Mouse (Mus musculus): Measurements from ENCODE around the gene Rasal2.

Rasal2 gene

GRCm38 (mm10) chr1:157346661-157347060 is 65.7 kb downstream of the Rasal2 start:
- in situ Hi-C loops (cut with MboI, MseI) = no loop called here

DNA sequence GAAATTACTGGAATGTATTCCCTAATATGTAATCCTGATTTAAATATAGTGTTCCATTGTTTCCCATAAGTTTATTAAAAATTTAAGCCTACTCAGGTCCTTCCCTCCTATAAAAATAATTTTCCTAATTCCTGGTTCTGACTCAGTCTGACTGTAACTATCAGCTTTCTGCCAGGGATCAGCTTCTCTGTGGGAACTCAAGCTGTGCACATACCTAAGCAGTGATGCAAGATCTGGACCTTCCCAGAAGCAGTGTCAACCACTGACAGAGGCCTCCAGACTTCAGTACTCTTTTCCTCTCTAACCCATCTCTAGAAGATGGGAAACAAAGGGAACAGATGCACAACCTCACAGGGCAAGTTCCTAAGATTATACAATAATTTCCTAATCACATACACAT is 68.9 kb downstream of the Rasal2 start:
- in situ Hi-C loops (cut with MboI, MseI) = no loop called here

DNA sequence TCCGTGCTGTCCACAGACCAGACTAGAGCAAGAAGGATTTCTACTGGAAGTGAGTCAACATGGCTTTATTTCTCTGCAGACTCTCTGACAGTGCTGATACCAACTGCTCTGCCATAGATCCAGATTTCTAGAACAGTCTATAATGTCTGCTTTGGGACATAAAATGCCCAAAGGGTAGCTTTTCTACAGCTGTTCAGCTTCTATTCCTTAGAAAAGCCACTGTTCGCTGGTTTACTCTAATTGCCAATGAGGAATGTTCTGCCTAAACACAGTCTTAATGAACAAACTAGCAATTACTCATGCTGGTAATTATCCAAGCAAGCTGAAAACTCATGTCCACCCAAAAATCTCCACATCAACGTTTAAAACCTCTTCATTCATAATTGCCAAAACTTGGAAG is 77.6 kb downstream of the Rasal2 start:
- in situ Hi-C loops (cut with MboI, MseI) = loop anchor here (5.0 to 10.0 kb wide), 2 partner anchors 477 to 1680 kb away; no protein-coding TSS in a partner anchor

GRCm38 (mm10) chr1:157328068-157328467 is 84.3 kb downstream of the Rasal2 start:
- in situ Hi-C loops (cut with MboI, MseI) = no loop called here

DNA sequence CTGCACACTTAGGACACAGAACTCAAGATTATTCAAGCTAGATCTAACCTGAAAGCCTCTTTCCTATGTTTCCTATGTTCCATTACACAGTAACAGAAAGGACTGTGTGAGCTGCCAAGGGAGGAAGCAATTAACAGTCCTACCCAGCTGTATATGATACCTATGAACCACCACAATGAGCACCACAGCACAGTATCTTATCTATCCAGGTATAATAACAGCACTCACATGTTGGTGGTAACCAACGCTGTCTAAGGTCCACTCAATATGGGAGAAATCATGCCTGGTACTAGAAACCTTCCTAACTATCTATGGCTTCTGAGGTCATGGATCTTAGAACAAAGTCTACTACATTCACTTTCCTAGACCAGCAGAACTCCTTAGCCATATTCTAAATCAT is 89.3 kb downstream of the Rasal2 start:
- in situ Hi-C loops (cut with MboI, MseI) = no loop called here

- in situ Hi-C loops (cut with MboI, MseI) = no loop called here
Observed at GRCm38 (mm10) chr1:157318896-157319295, 93.5 kb downstream of the Rasal2 start.

GRCm38 (mm10) chr1:157301266-157301665 is 111.1 kb downstream of the Rasal2 start:
- in situ Hi-C loops (cut with MboI, MseI) = no loop called here

DNA sequence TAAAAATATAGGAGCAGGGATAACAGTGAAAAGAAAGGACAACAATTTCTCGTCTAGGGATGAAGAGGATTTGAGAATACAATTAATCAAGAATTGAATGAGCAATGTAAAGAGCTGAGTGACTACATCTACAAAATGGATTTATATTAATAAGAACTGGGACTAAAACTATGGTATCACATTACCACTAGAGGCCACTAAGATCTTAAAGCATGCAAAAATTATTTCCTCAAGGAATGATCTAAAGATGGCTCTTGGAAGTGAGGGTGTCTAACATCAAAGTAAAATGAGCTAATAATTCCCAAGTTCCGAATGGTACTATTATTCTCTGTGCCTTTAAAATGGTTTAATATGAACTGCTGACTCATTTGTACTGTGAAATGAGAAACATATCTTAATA is 112.8 kb downstream of the Rasal2 start:
- in situ Hi-C loops (cut with MboI, MseI) = no loop called here

- in situ Hi-C loops (cut with MboI, MseI) = no loop called here
Observed at GRCm38 (mm10) chr1:157298990-157299389, 113.4 kb downstream of the Rasal2 start.

GRCm38 (mm10) chr1:157297137-157297536 is 115.3 kb downstream of the Rasal2 start:
- in situ Hi-C loops (cut with MboI, MseI) = no loop called here

DNA sequence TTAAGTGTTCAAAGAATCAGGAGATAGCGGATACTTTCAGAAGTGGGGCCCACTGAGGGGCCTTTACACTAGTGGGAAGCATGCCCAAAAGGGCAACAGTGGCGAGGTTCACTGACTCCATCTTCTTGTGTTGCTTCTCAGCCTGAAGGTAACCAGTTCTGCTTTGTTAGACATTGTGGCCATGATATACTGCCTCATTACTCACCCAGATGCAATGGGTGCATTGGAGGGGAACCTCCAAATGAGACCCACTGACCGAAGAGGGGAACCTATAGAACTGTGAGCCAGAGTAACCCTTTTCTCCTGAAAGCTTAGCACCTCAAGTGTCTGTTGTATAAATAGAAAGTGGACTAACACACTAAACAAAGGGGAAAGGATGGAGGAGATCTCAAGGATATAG is 116.5 kb downstream of the Rasal2 start:
- in situ Hi-C loops (cut with MboI, MseI) = no loop called here

DNA sequence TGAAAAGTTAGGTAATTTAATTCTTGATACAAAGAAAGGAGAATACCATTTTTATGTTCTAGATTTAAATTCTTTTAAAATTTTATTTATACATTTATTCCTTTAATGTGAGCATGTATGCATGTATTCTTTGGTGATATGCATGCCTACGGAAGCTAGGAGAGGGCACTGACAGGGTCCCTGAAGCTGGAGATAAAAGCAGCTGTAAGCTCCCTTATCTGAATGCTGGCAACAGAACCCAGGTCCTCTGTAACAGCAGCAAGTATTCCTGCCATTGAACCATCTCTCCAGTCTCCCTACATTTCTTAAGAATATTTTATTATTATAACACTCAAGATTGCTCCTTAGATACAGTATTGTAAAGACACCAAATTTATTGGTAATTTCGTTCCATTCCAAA is 122.2 kb downstream of the Rasal2 start:
- in situ Hi-C loops (cut with MboI, MseI) = no loop called here

- in situ Hi-C loops (cut with MboI, MseI) = loop anchor here in 1 of 2 experiments (10.0 kb wide), 1 partner anchor 524 kb away; no protein-coding TSS in a partner anchor
Observed at GRCm38 (mm10) chr1:157289251-157289650, 123.1 kb downstream of the Rasal2 start.

GRCm38 (mm10) chr1:157286561-157286960 is 125.8 kb downstream of the Rasal2 start:
- in situ Hi-C loops (cut with MboI, MseI) = loop anchor here in 1 of 2 experiments (10.0 kb wide), 1 partner anchor 522 kb away; no protein-coding TSS in a partner anchor

GRCm38 (mm10) chr1:157285366-157285765 is 127.0 kb downstream of the Rasal2 start:
- in situ Hi-C loops (cut with MboI, MseI) = loop anchor here in 1 of 2 experiments (10.0 kb wide), 1 partner anchor 521 kb away; no protein-coding TSS in a partner anchor

GRCm38 (mm10) chr1:157280781-157281180 is 131.6 kb downstream of the Rasal2 start:
- in situ Hi-C loops (cut with MboI, MseI) = loop anchor here (5.0 to 10.0 kb wide), 2 partner anchors 193 to 516 kb away; no protein-coding TSS in a partner anchor

DNA sequence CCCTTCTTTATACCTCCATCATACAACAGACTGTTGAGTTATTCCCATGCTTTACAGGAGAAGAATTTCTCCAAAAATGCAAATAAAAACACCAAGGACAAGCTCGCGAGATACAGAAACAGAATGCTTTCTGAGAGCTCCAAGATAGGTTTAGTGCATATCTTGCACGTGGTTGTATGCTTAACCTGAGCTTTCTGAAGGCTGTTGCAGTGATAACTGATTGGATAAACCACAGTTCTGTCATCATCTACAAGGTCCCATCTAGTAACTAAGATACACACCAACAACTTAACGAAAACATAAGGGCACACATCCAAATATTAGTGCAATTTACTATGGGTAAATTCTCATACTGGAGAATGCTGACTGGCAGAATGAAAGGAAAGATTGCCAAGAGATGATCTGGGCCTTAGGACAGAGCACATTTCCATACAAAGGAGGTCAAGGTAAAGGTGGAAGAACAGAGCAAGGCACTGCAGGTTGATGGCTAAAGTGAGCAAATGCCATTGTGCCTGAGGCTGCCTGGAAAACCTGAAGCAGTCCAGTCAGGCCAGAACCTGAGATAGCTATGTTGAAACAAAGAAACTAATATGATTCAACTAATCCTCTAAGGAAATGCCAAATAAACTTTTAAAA is 136.6 kb downstream of the Rasal2 start:
- in situ Hi-C loops (cut with MboI, MseI) = loop anchor here (10.0 kb wide), 2 partner anchors 191 to 531 kb away; no protein-coding TSS in a partner anchor

DNA sequence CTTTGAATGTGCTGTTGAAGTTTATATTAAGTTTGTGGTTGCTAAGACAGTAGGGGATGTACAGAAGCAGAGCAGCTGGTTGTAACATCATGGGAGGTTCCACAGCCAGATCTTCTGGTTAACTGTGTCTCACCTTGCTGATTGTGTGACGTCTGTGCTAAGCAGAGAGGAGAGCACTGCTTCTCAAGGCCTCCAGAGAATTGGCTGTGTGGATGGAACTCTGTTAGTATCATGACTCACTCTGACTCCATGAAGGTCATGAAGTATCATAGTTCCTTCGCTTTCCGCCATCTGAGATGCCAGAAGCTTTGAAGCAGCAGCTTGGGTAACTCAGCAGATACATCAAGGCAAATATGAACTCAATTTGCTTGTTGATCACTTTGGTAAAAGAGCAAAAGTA is 144.5 kb downstream of the Rasal2 start:
- in situ Hi-C loops (cut with MboI, MseI) = loop anchor here in 1 of 2 experiments (5.0 kb wide), 1 partner anchor 76 kb away; no protein-coding TSS in a partner anchor

GRCm38 (mm10) chr1:157256562-157256961 is 155.8 kb downstream of the Rasal2 start:
- in situ Hi-C loops (cut with MboI, MseI) = no loop called here

- in situ Hi-C loops (cut with MboI, MseI) = no loop called here
Observed at GRCm38 (mm10) chr1:157255776-157256175, 156.6 kb downstream of the Rasal2 start.

- in situ Hi-C loops (cut with MboI, MseI) = no loop called here
Observed at GRCm38 (mm10) chr1:157253600-157254490, 158.6 kb downstream of the Rasal2 start.

DNA sequence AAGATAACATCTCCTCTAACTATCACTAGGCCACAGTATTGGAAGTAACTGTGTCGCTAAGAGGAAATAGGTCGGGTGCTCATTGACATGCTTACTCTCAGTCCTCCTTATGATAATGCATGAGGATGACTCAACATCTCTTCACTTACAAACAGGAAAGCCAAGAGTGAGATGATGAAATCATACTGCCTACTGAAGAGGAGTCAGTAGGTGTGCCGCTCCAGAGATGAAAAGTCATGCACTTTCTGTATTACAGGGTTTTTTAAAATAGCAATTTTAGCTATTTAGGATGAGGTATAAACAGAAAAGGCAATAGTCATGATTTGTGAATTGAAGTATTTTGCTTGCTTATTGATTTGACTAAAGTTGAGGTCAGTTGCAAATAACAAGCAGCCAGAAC is 164.3 kb downstream of the Rasal2 start:
- in situ Hi-C loops (cut with MboI, MseI) = no loop called here

All from T-helper 17 cell (primary cell).